Mouse (Mus musculus) spleen, adult 2 months (tissue): ENCODE data around the gene Apol7a.
"Not testable (repeated sequence)": the region's sequence is repeated elsewhere in the genome, so short reads cannot be mapped to it uniquely, and the experiment has no call there.

Source experiments
- CTCF ChIP-seq: fragments of 200-500 bp; IDR thresholded peaks from 2 replicates; pipeline ENCODE4 v1.5.1; 2011; ENCODE audit warnings: mild to moderate bottlenecking, inconsistent platforms; ENCODE audit not compliant: insufficient read depth, insufficient read length, insufficient replicate concordance; ENCODE audit errors: extremely low read depth
- POLR2A ChIP-seq: fragments of 200-500 bp; IDR thresholded peaks from 2 replicates; pipeline ENCODE4 v1.6.1; 2011; ENCODE audit warnings: low read depth, low read length, inconsistent platforms

DNA sequence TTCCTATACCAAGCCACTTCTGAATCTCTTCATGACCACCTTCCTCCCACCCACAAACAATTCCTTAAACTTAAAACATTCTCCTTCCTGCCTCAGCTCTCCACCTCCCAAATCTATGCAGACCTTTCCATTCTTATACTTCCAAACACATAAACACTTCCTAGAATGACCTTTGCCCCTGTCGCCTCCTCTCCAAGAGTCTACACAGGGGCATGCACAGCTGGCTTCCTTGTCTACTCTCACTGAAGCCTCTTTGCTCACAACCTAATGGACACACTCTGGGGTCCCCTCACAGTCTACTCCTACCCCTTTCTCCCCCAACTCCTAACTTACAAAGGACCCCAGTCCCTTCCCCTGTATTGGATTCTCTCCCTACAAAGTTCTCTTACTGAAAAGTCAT, 46.8 kb upstream of the Apol7a start:
- not testable (repeated sequence) for TF ChIP-seq POLR2A, CTCF
